Mouse (Mus musculus) liver, embryonic 11.5 days (tissue): Measurements from ENCODE around the gene Agpat4. TPM values are rescaled to one million over a fixed set of nuclear protein-coding genes. Genes with fewer than 3 reads are reported as not detected.

Experiments used
- ATAC-seq: fragments of 200-750 bp; cut with Nextera tagmentation; replicated peaks from 2 replicates; pipeline ENCODE4 v1.8.0; 2017; ENCODE audit warnings: moderate number of reproducible peaks, mild to moderate bottlenecking, moderate TSS enrichment, moderate library complexity; ENCODE audit not compliant: low FRiP score
- DNase-seq: peaks from one replicate; pipeline ENCODE4 v3.0.0-alpha.2; 2017; ENCODE audit warnings: low spot score
- H3K27ac ChIP-seq: fragments of 300-500 bp; sonication (generic); 2 replicates; pipeline ENCODE4 v1.5.1; 2014; ENCODE audit warnings: mild to moderate bottlenecking, low read depth, low read length, control low read depth
- H3K27me3 ChIP-seq: fragments of 300-500 bp; sonication (generic); replicated peaks from 2 replicates; pipeline ENCODE4 v1.6.1; 2014; ENCODE audit warnings: low read length, mixed read lengths; ENCODE audit not compliant: control insufficient read depth, insufficient read depth
- H3K36me3 ChIP-seq: fragments of 300-500 bp; sonication (generic); 2 replicates; pipeline ENCODE4 v1.6.1; 2014; ENCODE audit warnings: mild to moderate bottlenecking, low read length, moderate library complexity, mixed read lengths; ENCODE audit not compliant: control insufficient read depth, insufficient read depth
- H3K4me1 ChIP-seq: fragments of 300-500 bp; sonication (generic); replicated peaks from 2 replicates; pipeline ENCODE4 v1.6.1; 2014; ENCODE audit warnings: low read length, mixed read lengths; ENCODE audit not compliant: control insufficient read depth, insufficient read depth
- H3K4me2 ChIP-seq: fragments of 300-500 bp; sonication (generic); 2 replicates; pipeline ENCODE4 v1.6.1; 2014; ENCODE audit warnings: mild to moderate bottlenecking, control low read depth, moderate library complexity
- H3K4me3 ChIP-seq: fragments of 300-500 bp; sonication (generic); 2 replicates; pipeline ENCODE4 v1.5.1; 2014; ENCODE audit warnings: low read depth, low read length, control low read depth
- H3K9ac ChIP-seq: fragments of 300-500 bp; sonication (generic); 2 replicates; pipeline ENCODE4 v1.6.1; 2014; ENCODE audit warnings: low read depth, low read length, control low read depth
- H3K9me3 ChIP-seq: fragments of 300-500 bp; sonication (generic); 2 replicates; pipeline ENCODE4 v1.6.1; 2016; ENCODE audit warnings: low read length, inconsistent platforms, mixed read lengths; ENCODE audit not compliant: control insufficient read depth
- WGBS: fragments of 180-500 bp; shearing (Covaris S2); extraction: QIAGEN DNeasy Blood & Tissue Kit; methylation state at CpG from one replicate; pipeline ENCODE4 v1.1.7; 2014; 5-methylcytosine and 5-hydroxymethylcytosine counted together
- polyA plus RNA-seq: library from polyadenylated mRNA; unstranded; fragments of >200 nt; fragmentation: Nextera tagmentation; extraction: Ambion mirVana; gene quantifications from 2 replicates; pipeline ENCODE4 v1.2.1, GENCODE M21; 2014

Agpat4 gene
- polyA plus RNA-seq, 1 experiment from 2014 or later = 30.4 TPM

- DNase-seq (no peak), ATAC-seq (no peak)
- Histone ChIP-seq H3K4me2 (no peak overlapping the region), H3K9ac (no peak overlapping the region), H3K4me3 (no peak overlapping the region), H3K9me3 (no peaks in the 10 kb centered on the region), H3K27me3 (no peaks in the 10 kb centered on the region), H3K36me3 (no peaks in the 10 kb centered on the region), H3K27ac (no peak overlapping the region), H3K4me1 (peaks cover 21% of the 10 kb centered on the region)
- 75% methylated on average over 11 of the region's 11 CpGs for WGBS
Measured at GRCm38 (mm10) chr17:12165009-12165695, 46.6 kb downstream of the Agpat4 start.

GRCm38 (mm10) chr17:12165701-12166100 lies 47.2 kb downstream of the Agpat4 start:
- Histone ChIP-seq H3K9ac (no peak overlapping the region), H3K36me3 (no peaks in the 10 kb centered on the region)
- 93% methylated on average over 9 of the region's 9 CpGs for WGBS

GRCm38 (mm10) chr17:12168536-12168935 lies 50.0 kb downstream of the Agpat4 start:
- H3K4me3 ChIP-seq = no peak overlapping the region
- ATAC-seq (no peak), DNase-seq (no peak)
- H3K9me3 ChIP-seq = no peaks in the 10 kb centered on the region
- 67% methylated on average over 10 of the region's 10 CpGs for WGBS
- H3K36me3 ChIP-seq = no peaks in the 10 kb centered on the region
- H3K4me1 ChIP-seq = peaks cover 38% of the 10 kb centered on the region
- H3K9ac ChIP-seq = no peak overlapping the region
- H3K27me3 ChIP-seq = no peaks in the 10 kb centered on the region
- no peak overlapping the region for H3K4me2 ChIP-seq
- H3K27ac ChIP-seq = no peak overlapping the region

More at GRCm38 (mm10) chr17:12165701-12166100, 47.2 kb downstream of the Agpat4 start:
- H3K27me3 ChIP-seq = no peaks in the 10 kb centered on the region
- peaks cover 27% of the 10 kb centered on the region for H3K4me1 ChIP-seq
- DNase-seq = no peak
- no peak for ATAC-seq
- no peak overlapping the region for H3K4me2 ChIP-seq
- H3K9me3 ChIP-seq = no peaks in the 10 kb centered on the region
- no peak overlapping the region for H3K27ac ChIP-seq
- H3K4me3 ChIP-seq = no peak overlapping the region

- peaks cover 39% of the 10 kb centered on the region for H3K4me1 ChIP-seq
- WGBS = 68% methylated on average over 12 of the region's 12 CpGs
- H3K9me3 ChIP-seq = no peaks in the 10 kb centered on the region
- no peak overlapping the region for H3K4me3 ChIP-seq
- peaks cover 2% of the 10 kb centered on the region; the same call in 1 of the 2 replicates for H3K36me3 ChIP-seq
- H3K27ac ChIP-seq = no peak overlapping the region; the same call in 1 of the 2 replicates
- H3K27me3 ChIP-seq = no peaks in the 10 kb centered on the region
- DNase-seq (no peak), ATAC-seq (no peak)
- H3K9ac ChIP-seq = no peak overlapping the region
- no peak overlapping the region for H3K4me2 ChIP-seq
Measured at GRCm38 (mm10) chr17:12169326-12169836, 50.9 kb downstream of the Agpat4 start.

- WGBS = 31% methylated on average over 7 of the region's 7 CpGs
Measured at GRCm38 (mm10) chr17:12170791-12171497, 52.4 kb downstream of the Agpat4 start.

GRCm38 (mm10) chr17:12171666-12172065 lies 53.2 kb downstream of the Agpat4 start:
- Histone ChIP-seq H3K9ac (no peak overlapping the region), H3K4me3 (no peak overlapping the region), H3K4me1 (peaks cover 39% of the 10 kb centered on the region), H3K27me3 (no peaks in the 10 kb centered on the region), H3K27ac (no peak overlapping the region), H3K36me3 (peaks cover 6% of the 10 kb centered on the region; the same call in 1 of the 2 replicates), H3K4me2 (no peak overlapping the region), H3K9me3 (no peaks in the 10 kb centered on the region)
- 88% methylated on average over 2 of the region's 2 CpGs for WGBS
- ATAC-seq (no peak), DNase-seq (no peak)

More at GRCm38 (mm10) chr17:12170791-12171497, 52.4 kb downstream of the Agpat4 start:
- Histone ChIP-seq H3K4me2 (no peak overlapping the region), H3K36me3 (peaks cover 6% of the 10 kb centered on the region; the same call in 1 of the 2 replicates), H3K4me3 (no peak overlapping the region), H3K27ac (no peak overlapping the region), H3K4me1 (peaks cover 39% of the 10 kb centered on the region), H3K9ac (no peak overlapping the region), H3K9me3 (no peaks in the 10 kb centered on the region), H3K27me3 (no peaks in the 10 kb centered on the region)
- DNase-seq = no peak
- peak; percentile 21; the same call in 1 of the 2 replicates for ATAC-seq

GRCm38 (mm10) chr17:12174221-12174620 lies 55.7 kb downstream of the Agpat4 start:
- DNase-seq (no peak), ATAC-seq (no peak)
- no peaks in the 10 kb centered on the region; the same call in 1 of the 2 replicates for H3K9me3 ChIP-seq
- no peaks in the 10 kb centered on the region for H3K27me3 ChIP-seq
- no peak overlapping the region for H3K4me2 ChIP-seq
- H3K4me1 ChIP-seq = peaks cover 30% of the 10 kb centered on the region
- peaks cover 6% of the 10 kb centered on the region; the same call in 1 of the 2 replicates for H3K36me3 ChIP-seq
- H3K4me3 ChIP-seq = no peak overlapping the region
- H3K27ac ChIP-seq = no peak overlapping the region
- 85% methylated on average over 5 of the region's 5 CpGs for WGBS
- H3K9ac ChIP-seq = no peak overlapping the region

- Histone ChIP-seq H3K9ac (no peak overlapping the region), H3K36me3 (peaks cover 6% of the 10 kb centered on the region; the same call in 1 of the 2 replicates), H3K27me3 (no peaks in the 10 kb centered on the region), H3K9me3 (no peaks in the 10 kb centered on the region; the same call in 1 of the 2 replicates), H3K27ac (no peak overlapping the region), H3K4me2 (no peak overlapping the region), H3K4me3 (no peak overlapping the region), H3K4me1 (peaks cover 27% of the 10 kb centered on the region)
- no peak for DNase-seq
- WGBS = 75% methylated on average over 7 of the region's 7 CpGs
- no peak for ATAC-seq
Measured at GRCm38 (mm10) chr17:12174896-12175295, 56.4 kb downstream of the Agpat4 start.
